In genomic region chr9:107698611-107699190, GRCm38 (mm10) we compare ENCODE assay signal across 8 mouse cellular contexts. TPM values are rescaled to one million over a fixed set of nuclear protein-coding genes. Genes with fewer than 3 reads are reported as not detected.
A peak's percentile ranks its signal among the peaks of the same experiment; 100 is the strongest.
DNase-seq lines count a peak whose midpoint lies in the region; ATAC-seq and TF ChIP-seq lines count a peak whose summit lies in the region.

No protein-coding gene starts in this region.

- no peak for DNase-seq in Patski (ENCODE audit: low read depth, low spot score)
- no peak for DNase-seq in embryonic facial prominence, embryonic 14.5 days (ENCODE audit: low spot score)
- no peak for DNase-seq in cerebellum, postnatal 10 days
- DNase-seq in thymus, postnatal 10 days (ENCODE audit: low spot score in 2 of 2): no peak
- no peak for DNase-seq in ovary, postnatal 10 days (ENCODE audit: low spot score)
- no peak for DNase-seq in urinary bladder, postnatal 4 days (ENCODE audit: low spot score in 2 of 2)

- POLR2A ChIA-PET in Patski (lab: Charles Lee): interaction anchor here (1.0 to 4.0 kb wide), 5 partner anchors 10 to 39 kb away, joined by 3 to 20 read pairs (median 5); no protein-coding TSS in a partner anchor

- no peaks in the 10 kb centered on the region for H3K27me3 ChIP-seq in Patski
- H3K27me3 ChIP-seq in embryonic facial prominence, embryonic 14.5 days (replicated peaks; ENCODE audit: control insufficient read depth, insufficient read depth, low read length): no peaks in the 10 kb centered on the region
- no peaks in the 10 kb centered on the region for H3K27me3 ChIP-seq in kidney, embryonic 16.5 days (ENCODE audit: insufficient read depth, low read length)
- H3K27me3 ChIP-seq in midbrain, embryonic 13.5 days: no peaks in the 10 kb centered on the region

- H3K4me1 ChIP-seq in embryonic facial prominence, embryonic 14.5 days (ENCODE audit: control insufficient read depth, insufficient read depth, low read length): peaks cover 65% of the 10 kb centered on the region
- peaks cover 93% of the 10 kb centered on the region for H3K4me1 ChIP-seq in kidney, embryonic 16.5 days (ENCODE audit: insufficient read depth, low read length)
- H3K4me1 ChIP-seq in midbrain, embryonic 13.5 days (replicated peaks): peaks cover 94% of the 10 kb centered on the region

- in situ Hi-C loops in Patski (cut with MboI; ENCODE audit: low pct_unique_long_range_greater_than_20kb): no loop called here

- H3K4me2 ChIP-seq in embryonic facial prominence, embryonic 14.5 days (ENCODE audit: low read depth, low read length): peak overlapping the region; percentile 32
- H3K4me2 ChIP-seq in kidney, embryonic 16.5 days (replicated peaks; ENCODE audit: low read depth, low read length): peak overlapping the region; percentile 53
- H3K4me2 ChIP-seq in midbrain, embryonic 13.5 days (replicated peaks): peak overlapping the region; percentile 40

- ATAC-seq in Patski: peak; percentile 20
- ATAC-seq in embryonic facial prominence, embryonic 14.5 days (ENCODE audit: low read depth): no peak
- peak; percentile 64 for ATAC-seq in kidney, embryonic 16.5 days (ENCODE audit: low FRiP score, low TSS enrichment)
- ATAC-seq in midbrain, embryonic 13.5 days: no peak

- H3K27ac ChIP-seq in embryonic facial prominence, embryonic 14.5 days (replicated peaks; ENCODE audit: low read depth, low read length): peak overlapping the region; percentile 25; the same call in 1 of the 2 replicates
- H3K27ac ChIP-seq in kidney, embryonic 16.5 days (ENCODE audit: low read length): peak overlapping the region; percentile 91
- H3K27ac ChIP-seq in midbrain, embryonic 13.5 days: peak overlapping the region; percentile 48

- peak overlapping the region; percentile 42; the same call in 1 of the 2 replicates for H3K9ac ChIP-seq in embryonic facial prominence, embryonic 14.5 days (ENCODE audit: low read depth, low read length)
- peak overlapping the region; percentile 52 for H3K9ac ChIP-seq in kidney, embryonic 16.5 days (replicated peaks; ENCODE audit: low read length)
- peak overlapping the region; percentile 15 for H3K9ac ChIP-seq in midbrain, embryonic 13.5 days (replicated peaks)

- H3K4me3 ChIP-seq in embryonic facial prominence, embryonic 14.5 days (ENCODE audit: low read depth, low read length): no peak overlapping the region
- peak overlapping the region; percentile 29 for H3K4me3 ChIP-seq in kidney, embryonic 16.5 days (ENCODE audit: low read length)
- peak overlapping the region; percentile 7; the same call in 1 of the 2 replicates for H3K4me3 ChIP-seq in midbrain, embryonic 13.5 days (replicated peaks)

- CTCF ChIA-PET in Patski (lab: Charles Lee): interaction anchor here (1.1 to 1.6 kb wide), 2 partner anchors 9 to 39 kb away, joined by 3 to 11 read pairs; no protein-coding TSS in a partner anchor

- no peak for TF ChIP-seq CTCF in Patski (IDR thresholded peaks at IDR 0.05)

- WGBS in embryonic facial prominence, embryonic 14.5 days: 26% methylated on average over 8 of the region's 14 CpGs
- WGBS in kidney, embryonic 16.5 days: 8% methylated on average over 14 of the region's 14 CpGs
- 10% methylated on average over 14 of the region's 14 CpGs for WGBS in midbrain, embryonic 13.5 days

- H3K9me3 ChIP-seq in embryonic facial prominence, embryonic 14.5 days (ENCODE audit: control insufficient read depth, low read length): no peaks in the 10 kb centered on the region
- H3K9me3 ChIP-seq in kidney, embryonic 16.5 days (ENCODE audit: low read length): no peaks in the 10 kb centered on the region
- H3K9me3 ChIP-seq in midbrain, embryonic 13.5 days: no peaks in the 10 kb centered on the region

- peaks cover 58% of the 10 kb centered on the region for H3K36me3 ChIP-seq in embryonic facial prominence, embryonic 14.5 days (ENCODE audit: control insufficient read depth, insufficient read depth, low read length)
- 0 out of 2 replicates have a peak, but pooled peaks cover 1% of the 10 kb centered on the region for H3K36me3 ChIP-seq in kidney, embryonic 16.5 days (ENCODE audit: insufficient read depth, low read length)
- H3K36me3 ChIP-seq in midbrain, embryonic 13.5 days: peaks cover 32% of the 10 kb centered on the region

RNA-seq across cellular contexts. Expression of gene Sema3f, which starts 11.6 kb away (rescaled TPM):
- polyA plus RNA-seq in Patski (2021): 272 TPM
- polyA plus RNA-seq in embryonic facial prominence, embryonic 14.5 days (2014; fragmentation: Nextera tagmentation; extraction: Ambion mirVana): 32.8 and 36.9 TPM in 2 replicates
- 20.9 and 25.7 TPM in 2 replicates for polyA plus RNA-seq in kidney, embryonic 16.5 days (2015; fragmentation: Nextera tagmentation; extraction: Ambion mirVana)
- 18.9 and 24.6 TPM in 2 replicates for polyA plus RNA-seq in midbrain, embryonic 13.5 days (2015; fragmentation: Nextera tagmentation; extraction: Ambion mirVana)

RNA-seq across cellular contexts. Expression of gene Gnat1, which starts 19.2 kb away (rescaled TPM):
- polyA plus RNA-seq in Patski (2021): 2.2 TPM
- 0.79 and 1.5 TPM in 2 replicates for polyA plus RNA-seq in embryonic facial prominence, embryonic 14.5 days (2014; fragmentation: Nextera tagmentation; extraction: Ambion mirVana)
- 2.8 and 3.0 TPM in 2 replicates for polyA plus RNA-seq in kidney, embryonic 16.5 days (2015; fragmentation: Nextera tagmentation; extraction: Ambion mirVana)
- 2.4 and 2.7 TPM in 2 replicates for polyA plus RNA-seq in midbrain, embryonic 13.5 days (2015; fragmentation: Nextera tagmentation; extraction: Ambion mirVana)

RNA-seq across cellular contexts. Expression of gene Slc38a3, which starts 29.4 kb away (rescaled TPM):
- 0.13 TPM for polyA plus RNA-seq in Patski (2021)
- polyA plus RNA-seq in embryonic facial prominence, embryonic 14.5 days (2014; fragmentation: Nextera tagmentation; extraction: Ambion mirVana): 7.0 and 7.8 TPM in 2 replicates
- polyA plus RNA-seq in kidney, embryonic 16.5 days (2015; fragmentation: Nextera tagmentation; extraction: Ambion mirVana): 12.4 and 12.9 TPM in 2 replicates
- polyA plus RNA-seq in midbrain, embryonic 13.5 days (2015; fragmentation: Nextera tagmentation; extraction: Ambion mirVana): 18.7 and 22.0 TPM in 2 replicates

Comparison
In these comparisons a context has a peak if more than half of its experiments do, and no peak if none do; other contexts are left out.
1. ATAC-seq: peak in Patski (single experiment) and kidney, embryonic 16.5 days (single experiment); none in embryonic facial prominence, embryonic 14.5 days (single experiment) and midbrain, embryonic 13.5 days (single experiment).
2. H3K27ac ChIP-seq: peak in every context shown above with its lines; median percentile 91 in kidney, embryonic 16.5 days; 48 in midbrain, embryonic 13.5 days; 25 in embryonic facial prominence, embryonic 14.5 days.
3. Peak in every context shown above with its lines, with median percentiles within 50 percentile points of each other: H3K4me2 ChIP-seq and H3K9ac ChIP-seq.